Mouse (Mus musculus) megakaryocyte, embryonic 14.5 days (primary cell): ENCODE results near the gene Tmtc1.

Experiments
- FLI1 ChIP-seq: IDR thresholded peaks from 2 replicates; pipeline ENCODE4 v1.6.1; 2012; ENCODE audit warnings: low read length, inconsistent platforms, mixed read lengths
- GATA1 ChIP-seq: IDR thresholded peaks from 3 replicates; pipeline ENCODE4 v1.6.1; 2012; ENCODE audit warnings: mixed read lengths, low read length, inconsistent platforms, borderline replicate concordance

- no peak for TF ChIP-seq GATA1
- TF ChIP-seq FLI1: no peak
Observed at GRCm38 (mm10) chr6:148315571-148316080, 128.6 kb downstream of the Tmtc1 start.
